Mouse (Mus musculus) cortical plate, adult 2 months (tissue): ENCODE results near the gene 5330417C22Rik.

ENCODE experiments used
- CTCF ChIP-seq: fragments of 200-500 bp; IDR thresholded peaks from 2 replicates; pipeline ENCODE4 v1.5.1; 2011; ENCODE audit warnings: mild to moderate bottlenecking, control low read depth, low read length; ENCODE audit not compliant: insufficient read depth; ENCODE audit errors: extremely low read depth
- POLR2A ChIP-seq: fragments of 200-500 bp; IDR thresholded peaks from 2 replicates; pipeline ENCODE4 v1.6.1; 2011; ENCODE audit warnings: mild to moderate bottlenecking, low read length, control low read depth; ENCODE audit not compliant: insufficient read depth; ENCODE audit errors: extremely low read depth

- no peak for TF ChIP-seq POLR2A
- TF ChIP-seq CTCF = no peak
Measured at GRCm38 (mm10) chr3:108528489-108528888, 7.8 kb downstream of the 5330417C22Rik start.
